Mouse (Mus musculus) E14TG2a.4 (cell line): ENCODE data around the gene Wdr5.

Experiments used
- CTCF ChIP-seq: conservative IDR thresholded peaks from 2 replicates; pipeline ENCODE4 v1.5.1; 2014; ENCODE audit warnings: low read length
- NANOG ChIP-seq: IDR thresholded peaks from 2 replicates; pipeline ENCODE4 v1.6.1; 2014; ENCODE audit warnings: borderline replicate concordance, low read length, mixed read lengths
- POU5F1 ChIP-seq: IDR thresholded peaks from 2 replicates; pipeline ENCODE4 v1.6.1; 2014; ENCODE audit warnings: low read length, borderline replicate concordance

- TF ChIP-seq CTCF = peak; percentile 80
- TF ChIP-seq NANOG = no peak
- no peak for TF ChIP-seq POU5F1
These were observed 3.3 kb downstream of the Wdr5 start for GRCm38 (mm10) chr2:27518283-27518682.
